Mouse (Mus musculus) c-Kit-positive CD71-negative TER-119-negative erythroid progenitor cells, embryonic 14.5 days (primary cell): ENCODE data around the gene Apex1.
"Not testable (repeated sequence)": the region's sequence is repeated elsewhere in the genome, so short reads cannot be mapped to it uniquely, and the experiment has no call there.

Source experiments
- DNase-seq: peaks from one replicate; pipeline ENCODE4 v3.0.0-alpha.2; 2013; ENCODE audit warnings: low read depth

The Apex1 gene

GRCm38 (mm10) chr14:50969558-50970544 is 45.1 kb downstream of the Apex1 start:
- no peak for DNase-seq

DNA sequence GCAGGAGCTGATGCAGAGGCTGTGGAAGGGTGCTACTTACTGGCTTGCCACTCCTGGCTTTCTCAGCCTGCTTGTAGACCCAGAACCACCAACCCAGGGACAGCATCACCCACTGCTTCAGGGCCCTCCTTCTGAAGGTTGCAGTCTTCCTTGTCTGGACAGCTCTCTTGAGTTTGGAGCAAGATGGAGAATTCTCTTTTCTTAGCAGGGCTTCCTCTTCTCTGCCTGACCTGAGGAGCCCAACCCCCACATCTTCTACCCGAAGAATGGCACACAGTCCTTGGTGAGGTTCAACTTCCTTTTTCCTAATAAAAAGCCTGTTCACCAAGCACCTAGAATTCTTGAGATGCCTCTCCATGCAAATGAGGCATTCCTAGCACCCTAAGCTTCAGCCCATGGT is 46.1 kb downstream of the Apex1 start:
- no peak for DNase-seq

GRCm38 (mm10) chr14:50973054-50973453 is 48.3 kb downstream of the Apex1 start:
- DNase-seq: not testable (repeated sequence)

GRCm38 (mm10) chr14:50973700-50974099 is 48.9 kb downstream of the Apex1 start:
- no peak for DNase-seq

GRCm38 (mm10) chr14:50975001-50975400 is 50.2 kb downstream of the Apex1 start:
- no peak for DNase-seq

DNA sequence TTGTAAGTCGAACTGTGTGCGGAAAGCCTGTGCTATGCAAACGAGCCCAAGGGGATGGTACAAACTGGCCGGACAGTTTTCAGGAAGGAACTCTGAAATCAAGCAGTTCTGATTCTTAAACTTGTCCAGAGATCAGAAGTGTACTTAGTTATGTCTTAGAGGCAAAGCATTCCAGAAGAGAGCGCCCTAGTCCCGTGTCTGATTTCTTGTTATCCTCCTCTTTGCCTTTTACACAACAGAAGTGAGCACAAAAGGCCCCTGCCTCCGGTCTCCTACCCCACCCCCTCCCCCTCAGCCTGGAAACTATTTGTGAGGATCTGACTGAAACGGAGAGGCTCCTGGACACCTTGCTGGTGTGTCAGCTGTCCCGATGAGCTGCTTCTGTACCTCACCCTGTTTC is 51.9 kb downstream of the Apex1 start:
- no peak for DNase-seq
